Mouse (Mus musculus) T-helper 2 cell (primary cell): ENCODE measurements around the gene Pbld2.
"Not testable (repeated sequence)": the region's sequence is repeated elsewhere in the genome, so short reads cannot be mapped to it uniquely, and the experiment has no call there.

Experiments used
- in situ Hi-C: fragments of 300-600 bp; cut with MboI, MseI; formaldehyde crosslinking; loops from one replicate; pipeline ENCODE4 v1.15.1; 2025; ENCODE audit warnings: high pct_unique_total_duplicates

Gene Pbld2

GRCm38 (mm10) chr10:63025491-63026011 is 1.4 kb downstream of the Pbld2 start:
- in situ Hi-C loops: no loop called here

- in situ Hi-C loops: no loop called here
Measured at GRCm38 (mm10) chr10:63026156-63026794, 2.2 kb downstream of the Pbld2 start.

GRCm38 (mm10) chr10:63026795-63027160 is 2.7 kb downstream of the Pbld2 start:
- in situ Hi-C loops: no loop called here

- in situ Hi-C loops: no loop called here
Measured at GRCm38 (mm10) chr10:63027376-63028161, 3.5 kb downstream of the Pbld2 start.

GRCm38 (mm10) chr10:63028396-63028795 is 4.3 kb downstream of the Pbld2 start:
- in situ Hi-C loops: no loop called here

- in situ Hi-C loops: no loop called here
Measured at GRCm38 (mm10) chr10:63032267-63032666, 8.2 kb downstream of the Pbld2 start.

GRCm38 (mm10) chr10:63032956-63033355 is 8.8 kb downstream of the Pbld2 start:
- in situ Hi-C loops: no loop called here

GRCm38 (mm10) chr10:63038571-63039320 is 14.6 kb downstream of the Pbld2 start:
- in situ Hi-C loops: no loop called here

GRCm38 (mm10) chr10:63039867-63040628 is 15.9 kb downstream of the Pbld2 start:
- in situ Hi-C loops: loop anchor here (5.0 kb wide), 2 partner anchors 42 to 82 kb away; no protein-coding TSS in a partner anchor

GRCm38 (mm10) chr10:63043154-63043553 is 19.0 kb downstream of the Pbld2 start:
- in situ Hi-C loops: loop anchor here (5.0 kb wide), 2 partner anchors 39 to 79 kb away; no protein-coding TSS in a partner anchor

GRCm38 (mm10) chr10:63047751-63048150 is 23.6 kb downstream of the Pbld2 start:
- in situ Hi-C loops: no loop called here

- in situ Hi-C loops: no loop called here
Measured at GRCm38 (mm10) chr10:63049106-63049505, 25.0 kb downstream of the Pbld2 start.

- in situ Hi-C loops: no loop called here
Measured at GRCm38 (mm10) chr10:63051267-63051666, 27.2 kb downstream of the Pbld2 start.

GRCm38 (mm10) chr10:63052011-63052410 is 27.9 kb downstream of the Pbld2 start:
- in situ Hi-C loops: no loop called here

GRCm38 (mm10) chr10:63053007-63053406 is 28.9 kb downstream of the Pbld2 start:
- in situ Hi-C loops: no loop called here

- in situ Hi-C loops: not testable (repeated sequence)
Measured at GRCm38 (mm10) chr10:63054071-63054470, 30.0 kb downstream of the Pbld2 start.

GRCm38 (mm10) chr10:63054586-63054985 is 30.5 kb downstream of the Pbld2 start:
- in situ Hi-C loops: no loop called here

- in situ Hi-C loops: no loop called here
Measured at GRCm38 (mm10) chr10:63056966-63057750, 33.0 kb downstream of the Pbld2 start.

- in situ Hi-C loops: no loop called here
Measured at GRCm38 (mm10) chr10:63059862-63060261, 35.7 kb downstream of the Pbld2 start, which contains the start of gene Pbld1. Pbld1 (plus strand) TSS chr10:63060162.

- in situ Hi-C loops: no loop called here
Measured at GRCm38 (mm10) chr10:63060406-63060805, 36.3 kb downstream of the Pbld2 start.
